Mouse (Mus musculus) testis, postnatal 14 days (tissue): Measurements from ENCODE around the gene Msln.

Experiments used
- DNase-seq: peaks from one replicate; pipeline ENCODE4 v3.0.0; 2021; ENCODE audit warnings: low spot score

Msln gene

DNA sequence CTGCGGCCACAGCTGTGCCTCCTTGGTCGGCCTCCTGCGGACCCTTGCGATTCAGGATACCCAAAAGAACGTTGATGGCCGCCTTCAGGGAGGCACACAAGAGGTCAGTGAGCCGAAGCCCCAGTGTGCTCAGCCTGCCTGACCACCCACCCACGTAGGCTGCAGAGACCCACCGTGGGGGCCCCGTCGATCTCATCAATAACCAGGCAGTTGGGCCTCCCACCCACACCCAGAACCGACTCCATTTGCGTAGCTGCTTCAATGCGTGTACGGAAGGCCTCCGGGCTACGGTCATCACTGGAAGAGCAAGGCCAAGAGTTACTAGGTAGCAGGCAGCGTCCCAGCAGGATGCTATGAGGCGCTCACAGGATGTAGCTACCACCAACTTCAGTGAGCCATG, 30.7 kb downstream of the Msln start:
- no peak for DNase-seq

DNA sequence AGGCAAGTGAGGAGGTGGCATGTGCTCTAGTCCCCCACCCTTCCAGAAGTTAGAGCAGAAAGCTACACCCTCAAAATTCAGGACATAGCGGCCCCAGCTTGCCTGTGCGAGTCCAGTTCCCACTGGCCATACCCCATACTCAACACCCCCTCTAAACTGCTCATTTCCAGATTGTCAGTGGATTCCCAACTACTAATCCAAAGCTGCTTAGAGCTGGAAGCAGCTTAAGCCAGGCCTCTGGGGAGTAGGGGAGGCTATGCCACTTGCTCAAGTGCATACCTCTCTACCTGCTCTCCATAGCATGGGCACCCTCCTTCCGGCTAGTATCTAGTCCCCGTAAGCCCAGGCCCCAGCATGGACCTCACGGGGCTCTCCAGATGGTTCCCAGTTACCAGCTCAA, 32.7 kb downstream of the Msln start:
- DNase-seq: no peak

DNA sequence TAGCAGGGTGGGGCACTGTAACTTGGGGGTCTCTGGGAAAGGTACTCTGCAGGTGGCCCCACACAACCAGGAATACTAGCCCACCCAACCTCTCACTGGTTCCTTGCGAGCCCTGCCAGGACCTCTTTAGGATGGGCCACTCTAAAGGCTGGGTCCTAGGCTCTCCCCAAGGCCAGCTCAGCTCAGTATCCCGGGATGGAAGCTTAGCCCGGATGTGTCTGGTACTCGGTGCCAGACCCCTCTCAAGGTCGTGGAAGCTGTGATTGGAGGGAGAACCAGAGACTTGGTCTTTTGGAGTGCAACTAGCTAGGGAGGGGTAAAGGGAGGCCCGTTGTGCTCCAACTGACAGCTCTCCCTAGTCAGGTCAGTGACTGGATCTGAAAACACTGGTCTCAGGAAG, 36.5 kb downstream of the Msln start:
- DNase-seq: no peak

- DNase-seq: no peak
Observed at GRCm38 (mm10) chr17:25716711-25717637, 37.2 kb downstream of the Msln start, which contains the start of gene Gng13. TSS of gene Gng13 (plus strand) at chr17:25717171.

- no peak for DNase-seq
Observed at GRCm38 (mm10) chr17:25716130-25716529, 38.0 kb downstream of the Msln start.

DNA sequence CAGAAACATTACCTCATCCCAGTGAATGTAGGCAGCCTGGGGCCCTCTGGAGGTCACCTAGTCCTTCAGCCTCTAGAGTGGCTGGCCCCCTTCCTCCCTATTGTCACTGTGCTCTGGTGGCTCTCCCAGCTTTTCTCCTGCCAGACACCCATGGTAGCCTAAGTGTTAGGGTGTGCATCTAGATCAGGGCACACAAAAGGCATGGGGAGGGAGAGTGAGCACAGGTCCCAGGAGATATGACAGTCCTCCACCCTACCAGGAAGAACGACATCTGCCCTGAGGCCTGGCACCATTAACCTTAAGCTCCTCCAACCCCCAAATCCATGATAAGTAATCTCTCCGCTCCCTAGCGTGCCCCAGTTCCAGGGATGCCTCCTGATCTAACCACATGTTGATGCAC, 38.6 kb downstream of the Msln start:
- DNase-seq: no peak

GRCm38 (mm10) chr17:25711136-25711535, 43.0 kb downstream of the Msln start:
- DNase-seq: no peak

DNA sequence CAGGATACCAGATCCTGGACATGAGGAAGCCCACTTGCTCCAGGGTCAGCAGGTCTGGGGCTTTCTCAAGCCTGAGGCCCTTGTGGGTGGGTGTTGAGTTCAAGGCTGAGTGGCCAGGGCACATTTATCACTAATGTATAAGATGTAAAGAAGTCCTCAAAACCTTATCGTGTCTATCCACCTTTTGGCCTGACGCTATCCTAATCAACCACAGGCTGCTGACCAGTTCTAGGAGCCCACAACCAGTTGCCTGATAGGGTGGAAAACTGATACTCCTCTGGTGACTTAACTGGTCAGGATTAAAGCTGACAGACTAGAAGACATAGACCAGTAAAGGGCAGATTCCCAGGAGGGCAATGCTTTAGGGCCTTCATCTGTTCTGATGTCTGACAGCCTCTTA, 44.2 kb downstream of the Msln start:
- DNase-seq: no peak

GRCm38 (mm10) chr17:25700863-25701496, 53.2 kb downstream of the Msln start:
- DNase-seq: no peak
